Mouse (Mus musculus): ENCODE measurements around the gene Arhgap45. TPM values are rescaled to one million over a fixed set of nuclear protein-coding genes. Genes with fewer than 3 reads are reported as not detected.

Arhgap45 gene
- total RNA-seq, 2 experiments from 2014 or later: 4.5 to 5.4 TPM

GRCm38 (mm10) chr10:80055891-80056290 lies 39.4 kb downstream of the Arhgap45 start:
- no peak for DNase-seq

- DNase-seq: no peak
These were observed 40.1 kb downstream of the Arhgap45 start for GRCm38 (mm10) chr10:80056506-80056905.

- no peak for DNase-seq
These were observed 40.7 kb downstream of the Arhgap45 start for GRCm38 (mm10) chr10:80056976-80057682.

GRCm38 (mm10) chr10:80057683-80058326 lies 41.4 kb downstream of the Arhgap45 start:
- DNase-seq: no peak

GRCm38 (mm10) chr10:80063104-80063503 lies 46.7 kb downstream of the Arhgap45 start:
- DNase-seq: peak in 1 of 2 experiments; percentile 72

- no peak for DNase-seq
These were observed 47.6 kb downstream of the Arhgap45 start for GRCm38 (mm10) chr10:80063877-80064650.

- no peak for DNase-seq
These were observed 52.8 kb downstream of the Arhgap45 start for GRCm38 (mm10) chr10:80069251-80069650.

- DNase-seq: peak; percentile 57 to 71
These were observed 53.5 kb downstream of the Arhgap45 start for GRCm38 (mm10) chr10:80069948-80070450.

GRCm38 (mm10) chr10:80070837-80071515 lies 54.5 kb downstream of the Arhgap45 start:
- DNase-seq: peak; percentile 96 to 97

- DNase-seq: no peak
These were observed 55.1 kb downstream of the Arhgap45 start for GRCm38 (mm10) chr10:80071516-80071900.

- DNase-seq: peak in 1 of 2 experiments; percentile 54
These were observed 56.4 kb downstream of the Arhgap45 start for GRCm38 (mm10) chr10:80072623-80073489.

GRCm38 (mm10) chr10:80074813-80075601 lies 58.6 kb downstream of the Arhgap45 start:
- peak; percentile 87 to 88 for DNase-seq

- no peak for DNase-seq
These were observed 59.5 kb downstream of the Arhgap45 start for GRCm38 (mm10) chr10:80075924-80076323.

GRCm38 (mm10) chr10:80076386-80076785 lies 59.9 kb downstream of the Arhgap45 start:
- no peak for DNase-seq

GRCm38 (mm10) chr10:80077312-80077711 lies 60.9 kb downstream of the Arhgap45 start:
- peak in 1 of 2 experiments; percentile 57 for DNase-seq

- peak in 1 of 2 experiments; percentile 57 for DNase-seq
These were observed 61.9 kb downstream of the Arhgap45 start for GRCm38 (mm10) chr10:80078366-80078765.

- DNase-seq: no peak
These were observed 64.1 kb downstream of the Arhgap45 start for GRCm38 (mm10) chr10:80080396-80081070.
